Mouse (Mus musculus): ENCODE measurements at regions not wholly inside any gene's neighbourhood (a gene's known extent, or its start where the extent isn't known, plus 50 kb on each side); places are given as distances from the start of the nearest gene placed in this dataset.

DNA sequence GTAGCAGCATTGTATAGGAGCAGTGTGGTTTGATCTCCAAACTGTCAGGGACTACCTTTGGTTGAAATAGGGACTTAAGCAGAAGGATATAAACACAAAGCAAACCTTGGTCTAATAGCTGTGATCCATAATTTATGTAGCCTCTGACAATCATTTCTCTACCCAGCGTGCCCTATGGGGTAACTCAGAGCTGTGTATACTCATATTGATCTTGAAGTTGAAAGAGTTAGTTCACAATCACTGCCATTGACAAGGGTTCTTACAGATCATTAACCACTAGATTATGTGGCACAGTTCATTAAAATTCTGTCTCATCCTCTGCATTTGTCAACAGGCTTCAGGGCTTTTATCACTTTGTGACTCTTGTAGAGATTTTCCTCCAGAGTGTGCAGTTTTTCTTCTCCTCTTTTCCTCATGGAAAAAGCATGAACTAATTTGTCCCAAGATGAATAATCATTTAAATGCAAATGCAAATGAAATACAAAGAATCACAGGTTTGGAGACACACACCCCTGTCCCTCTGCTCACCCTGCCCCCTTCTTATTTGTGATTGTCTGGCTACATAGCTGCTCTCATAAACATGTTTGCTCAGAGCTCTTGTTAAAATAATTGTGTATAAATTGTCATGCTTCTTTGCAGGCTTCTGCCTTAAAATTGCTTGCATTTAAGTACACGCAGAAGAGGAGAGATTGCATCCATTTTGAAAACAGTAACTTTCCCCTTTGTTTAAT, 280.3 kb downstream of the Pdzph1 start:
- no peak for ATAC-seq (replicated peaks; ENCODE audit: low FRiP score, low read depth)
- Histone ChIP-seq H3K9me3 (replicated peaks; ENCODE audit: low read length) (no peaks in the 10 kb centered on the region), H3K36me3 (ENCODE audit: insufficient read depth, low read length) (no peaks in the 10 kb centered on the region), H3K27me3 (ENCODE audit: insufficient read depth, low read length) (no peaks in the 10 kb centered on the region), H3K4me3 (replicated peaks; ENCODE audit: low read depth, low read length) (no peak overlapping the region), H3K9ac (ENCODE audit: low read depth, low read length) (no peak overlapping the region), H3K4me1 (replicated peaks; ENCODE audit: insufficient read depth, low read length) (no peaks in the 10 kb centered on the region), H3K4me2 (ENCODE audit: low read length) (no peak overlapping the region), H3K27ac (no peak overlapping the region)
- no peak for DNase-seq (ENCODE audit: low spot score)
- 78% methylated on average over 2 of the region's 2 CpGs for whole genome bisulfite sequencing
- no peak for TF ChIP-seq CTCF (IDR thresholded peaks at IDR 0.05; ENCODE audit: low read depth)

DNA sequence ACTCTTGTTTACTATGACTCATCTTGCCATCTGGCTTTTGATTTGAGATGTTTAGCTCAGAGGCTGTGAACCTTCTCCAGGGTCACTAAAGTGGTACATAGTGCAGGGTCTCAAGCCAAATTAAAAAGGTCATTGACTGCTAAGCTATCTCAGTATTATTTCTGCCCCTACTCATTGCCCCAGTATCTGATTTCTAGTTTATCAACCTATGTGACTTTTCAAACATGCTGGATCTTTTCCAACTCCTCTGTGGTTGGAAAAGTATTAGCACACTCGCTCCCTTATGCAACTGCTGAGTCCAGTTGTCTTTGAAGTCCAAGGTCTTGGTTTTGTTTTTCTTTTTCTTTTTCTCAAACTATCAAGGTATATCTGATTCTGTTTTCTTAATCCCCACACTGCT, 301.0 kb downstream of the Pdzph1 start:
- Histone ChIP-seq H3K9ac (ENCODE audit: low read depth, low read length) (no peak overlapping the region), H3K4me3 (replicated peaks; ENCODE audit: low read depth, low read length) (no peak overlapping the region), H3K36me3 (ENCODE audit: insufficient read depth, low read length) (no peaks in the 10 kb centered on the region), H3K4me2 (ENCODE audit: low read length) (no peak overlapping the region), H3K27me3 (ENCODE audit: insufficient read depth, low read length) (no peaks in the 10 kb centered on the region), H3K9me3 (replicated peaks; ENCODE audit: low read length) (no peaks in the 10 kb centered on the region), H3K27ac (no peak overlapping the region), H3K4me1 (replicated peaks; ENCODE audit: insufficient read depth, low read length) (no peaks in the 10 kb centered on the region)
- DNase-seq (ENCODE audit: low spot score) (no peak), ATAC-seq (replicated peaks; ENCODE audit: low FRiP score, low read depth) (no peak)
- WGBS = 55% methylated on average over 1 of the region's 1 CpGs
- TF ChIP-seq CTCF (IDR thresholded peaks at IDR 0.05; ENCODE audit: low read depth) = no peak

DNA sequence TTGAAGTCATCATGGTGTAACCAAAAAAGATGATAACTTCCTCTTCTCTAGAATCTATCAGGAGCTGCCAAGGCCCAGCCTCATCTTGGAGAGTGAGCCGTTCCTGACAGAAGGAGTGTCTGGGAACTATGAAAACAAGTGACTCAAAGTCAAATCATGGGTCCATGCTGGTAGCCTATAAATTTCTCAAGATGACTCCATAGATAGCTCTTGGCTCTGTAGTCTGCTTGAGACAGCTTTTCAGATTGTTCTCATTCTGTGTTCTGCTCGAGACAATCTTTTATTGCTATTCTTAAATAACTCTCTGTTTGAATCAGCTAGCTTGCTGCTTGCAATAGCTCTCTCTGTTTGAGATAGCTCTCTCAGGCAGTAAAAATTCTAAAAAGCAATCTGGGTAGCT, 318.9 kb downstream of the Pdzph1 start:
- WGBS = 38% methylated on average over 2 of the region's 2 CpGs
- TF ChIP-seq CTCF (IDR thresholded peaks at IDR 0.05; ENCODE audit: low read depth) = no peak
- no peaks in the 10 kb centered on the region for H3K27me3 ChIP-seq (ENCODE audit: insufficient read depth, low read length)
- no peak overlapping the region for H3K9ac ChIP-seq (ENCODE audit: low read depth, low read length)
- H3K9me3 ChIP-seq (replicated peaks; ENCODE audit: low read length) = no peaks in the 10 kb centered on the region
- no peaks in the 10 kb centered on the region for H3K36me3 ChIP-seq (ENCODE audit: insufficient read depth, low read length)
- H3K27ac ChIP-seq = no peak overlapping the region
- no peak for ATAC-seq (replicated peaks; ENCODE audit: low FRiP score, low read depth)
- no peaks in the 10 kb centered on the region for H3K4me1 ChIP-seq (replicated peaks; ENCODE audit: insufficient read depth, low read length)
- no peak for DNase-seq (ENCODE audit: low spot score)
- no peak overlapping the region for H3K4me3 ChIP-seq (replicated peaks; ENCODE audit: low read depth, low read length)
- H3K4me2 ChIP-seq (ENCODE audit: low read length) = no peak overlapping the region

DNA sequence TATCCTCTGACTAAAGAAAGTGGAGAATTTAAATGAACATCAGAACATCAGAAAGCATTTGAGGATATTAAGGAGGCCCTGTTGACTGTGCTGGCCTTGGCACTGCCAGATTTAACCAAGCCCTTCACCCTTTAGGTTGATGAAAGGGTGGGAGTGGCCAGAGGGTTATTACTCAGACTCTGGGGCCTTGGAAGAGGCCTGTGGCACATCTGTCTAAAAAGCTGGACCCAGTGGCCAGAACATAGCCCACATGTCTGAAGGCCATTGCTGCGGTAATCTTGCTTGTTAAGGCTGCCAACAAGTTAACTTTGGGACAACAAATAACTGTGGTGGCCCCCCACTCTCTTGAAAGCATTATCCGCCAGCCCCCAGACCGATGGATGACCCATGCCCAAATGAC, 323.1 kb downstream of the Pdzph1 start:
- no peak for ATAC-seq (replicated peaks; ENCODE audit: low FRiP score, low read depth)
- H3K27me3 ChIP-seq (ENCODE audit: insufficient read depth, low read length) = no peaks in the 10 kb centered on the region
- H3K9me3 ChIP-seq (replicated peaks; ENCODE audit: low read length) = no peaks in the 10 kb centered on the region
- no peak overlapping the region for H3K4me3 ChIP-seq (replicated peaks; ENCODE audit: low read depth, low read length)
- H3K9ac ChIP-seq (ENCODE audit: low read depth, low read length) = no peak overlapping the region
- DNase-seq (ENCODE audit: low spot score) = no peak
- no peaks in the 10 kb centered on the region for H3K36me3 ChIP-seq (ENCODE audit: insufficient read depth, low read length)
- H3K27ac ChIP-seq = no peak overlapping the region
- no peak for TF ChIP-seq CTCF (IDR thresholded peaks at IDR 0.05; ENCODE audit: low read depth)
- no peaks in the 10 kb centered on the region for H3K4me1 ChIP-seq (replicated peaks; ENCODE audit: insufficient read depth, low read length)
- H3K4me2 ChIP-seq (ENCODE audit: low read length) = no peak overlapping the region
- 89% methylated on average over 3 of the region's 3 CpGs for WGBS

DNA sequence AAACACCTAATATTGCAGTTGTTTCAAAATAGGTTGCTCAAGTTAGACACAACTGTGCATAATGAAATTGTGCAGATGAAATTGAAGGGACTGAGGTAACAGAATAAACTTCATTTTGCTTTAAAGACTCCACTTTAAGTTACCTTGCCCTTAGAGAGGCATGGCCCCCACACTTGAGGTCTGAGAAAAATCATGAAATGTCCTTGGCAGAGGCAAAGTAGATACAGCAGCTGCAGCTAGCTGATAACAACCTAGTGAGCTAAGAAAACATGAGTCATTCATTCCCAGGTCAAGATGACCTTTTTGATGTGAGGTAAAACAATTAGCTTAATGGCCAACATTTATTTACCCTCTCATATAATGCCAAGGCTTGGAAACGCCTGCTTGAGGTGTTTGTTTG, 347.4 kb downstream of the Pdzph1 start:
- H3K9ac ChIP-seq (ENCODE audit: low read depth, low read length) = no peak overlapping the region
- no peaks in the 10 kb centered on the region for H3K27me3 ChIP-seq (ENCODE audit: insufficient read depth, low read length)
- 29% methylated on average over 1 of the region's 1 CpGs for WGBS
- no peak overlapping the region for H3K4me3 ChIP-seq (replicated peaks; ENCODE audit: low read depth, low read length)
- TF ChIP-seq CTCF (IDR thresholded peaks at IDR 0.05; ENCODE audit: low read depth) = no peak
- H3K36me3 ChIP-seq (ENCODE audit: insufficient read depth, low read length) = no peaks in the 10 kb centered on the region
- no peak overlapping the region for H3K27ac ChIP-seq
- ATAC-seq (replicated peaks; ENCODE audit: low FRiP score, low read depth) (no peak), DNase-seq (ENCODE audit: low spot score) (no peak)
- H3K4me2 ChIP-seq (ENCODE audit: low read length) = no peak overlapping the region
- no peaks in the 10 kb centered on the region for H3K4me1 ChIP-seq (replicated peaks; ENCODE audit: insufficient read depth, low read length)
- H3K9me3 ChIP-seq (replicated peaks; ENCODE audit: low read length) = no peaks in the 10 kb centered on the region

DNA sequence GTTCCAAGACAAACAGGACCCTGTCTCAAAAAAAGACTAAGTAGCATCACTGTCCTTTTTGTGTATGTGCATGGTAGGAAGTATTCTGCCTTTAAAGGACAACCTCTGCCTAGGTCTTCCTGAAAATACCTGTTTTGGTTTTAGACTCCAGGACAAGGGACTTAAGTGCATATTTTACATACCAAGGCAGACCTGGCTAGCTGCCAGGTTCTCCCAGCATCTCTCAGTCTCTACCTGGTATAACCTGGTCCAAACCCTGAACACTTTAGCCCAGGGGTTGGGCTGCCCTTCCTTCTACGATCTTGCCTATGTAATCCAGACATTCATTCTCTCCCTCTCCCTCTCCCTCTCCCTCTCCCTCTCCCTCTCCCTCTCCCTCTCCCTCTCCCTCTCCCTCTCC, 348.9 kb downstream of the Pdzph1 start:
- no peak overlapping the region for H3K4me2 ChIP-seq (ENCODE audit: low read length)
- 75% methylated on average over 1 of the region's 1 CpGs for WGBS
- no peak overlapping the region for H3K27ac ChIP-seq
- H3K4me3 ChIP-seq (replicated peaks; ENCODE audit: low read depth, low read length) = no peak overlapping the region
- TF ChIP-seq CTCF (IDR thresholded peaks at IDR 0.05; ENCODE audit: low read depth) = no peak
- H3K9me3 ChIP-seq (replicated peaks; ENCODE audit: low read length) = no peaks in the 10 kb centered on the region
- H3K9ac ChIP-seq (ENCODE audit: low read depth, low read length) = no peak overlapping the region
- no peaks in the 10 kb centered on the region for H3K36me3 ChIP-seq (ENCODE audit: insufficient read depth, low read length)
- H3K27me3 ChIP-seq (ENCODE audit: insufficient read depth, low read length) = no peaks in the 10 kb centered on the region
- DNase-seq (ENCODE audit: low spot score) = no peak
- ATAC-seq (replicated peaks; ENCODE audit: low FRiP score, low read depth) = no peak
- no peaks in the 10 kb centered on the region for H3K4me1 ChIP-seq (replicated peaks; ENCODE audit: insufficient read depth, low read length)

DNA sequence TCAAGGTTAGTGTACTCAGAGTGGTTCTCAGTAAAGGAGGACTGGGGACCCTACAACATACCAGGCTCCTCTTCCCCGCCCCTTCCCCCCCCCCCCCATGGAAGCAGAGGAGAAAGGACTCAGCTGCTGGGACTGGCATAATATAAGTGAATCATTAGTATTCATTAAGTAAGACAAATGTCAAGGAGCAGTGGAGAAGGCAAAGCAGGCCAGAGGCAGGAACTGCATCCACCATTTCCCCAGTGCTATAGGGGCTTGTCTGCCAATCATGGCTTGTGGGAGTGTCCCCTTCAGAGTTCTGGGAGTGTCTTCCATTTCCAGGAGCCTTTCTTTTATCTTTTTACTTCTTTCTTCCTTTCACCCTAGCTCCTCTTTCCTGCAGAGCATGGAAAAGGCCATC, 392.3 kb downstream of the Pdzph1 start:
- H3K4me3 ChIP-seq (replicated peaks; ENCODE audit: low read depth, low read length) = no peak overlapping the region
- H3K36me3 ChIP-seq (ENCODE audit: insufficient read depth, low read length) = no peaks in the 10 kb centered on the region
- no peak overlapping the region for H3K4me2 ChIP-seq (ENCODE audit: low read length)
- no peak for TF ChIP-seq CTCF (IDR thresholded peaks at IDR 0.05; ENCODE audit: low read depth)
- H3K27me3 ChIP-seq (ENCODE audit: insufficient read depth, low read length) = no peaks in the 10 kb centered on the region
- ATAC-seq (replicated peaks; ENCODE audit: low FRiP score, low read depth) = no peak
- no peaks in the 10 kb centered on the region for H3K9me3 ChIP-seq (replicated peaks; ENCODE audit: low read length)
- H3K4me1 ChIP-seq (replicated peaks; ENCODE audit: insufficient read depth, low read length) = no peaks in the 10 kb centered on the region
- 63% methylated on average over 1 of the region's 1 CpGs for WGBS
- DNase-seq (ENCODE audit: low spot score) = no peak
- no peak overlapping the region for H3K9ac ChIP-seq (ENCODE audit: low read depth, low read length)
- no peak overlapping the region for H3K27ac ChIP-seq
